Mouse (Mus musculus) midbrain, embryonic 16.5 days (tissue): ENCODE results near the gene Abhd12b. TPM values are rescaled to one million over a fixed set of nuclear protein-coding genes. Genes with fewer than 3 reads are reported as not detected.

Experiments
- ATAC-seq: fragments of 200-750 bp; cut with Nextera tagmentation; 2 replicates; pipeline ENCODE4 v1.8.0; 2017; ENCODE audit warnings: moderate TSS enrichment
- H3K27ac ChIP-seq: fragments of 300-500 bp; sonication (generic); 2 replicates; pipeline ENCODE4 v1.5.1; 2014; ENCODE audit warnings: mild to moderate bottlenecking, low read length, mixed read lengths
- H3K27me3 ChIP-seq: fragments of 300-500 bp; sonication (generic); 2 replicates; pipeline ENCODE4 v1.6.1; 2014; ENCODE audit warnings: low read depth, low read length, mixed read lengths; ENCODE audit not compliant: control insufficient read depth, insufficient read depth
- H3K36me3 ChIP-seq: fragments of 300-500 bp; sonication (generic); 2 replicates; pipeline ENCODE4 v1.6.1; 2014; ENCODE audit warnings: mild to moderate bottlenecking, low read length, moderate library complexity, mixed read lengths; ENCODE audit not compliant: control insufficient read depth, insufficient read depth
- H3K4me1 ChIP-seq: fragments of 300-500 bp; sonication (generic); 2 replicates; pipeline ENCODE4 v1.6.1; 2014; ENCODE audit warnings: mild to moderate bottlenecking, low read length, mixed read lengths; ENCODE audit not compliant: control insufficient read depth, insufficient read depth
- H3K4me2 ChIP-seq: fragments of 300-500 bp; sonication (generic); 2 replicates; pipeline ENCODE4 v1.6.1; 2014; ENCODE audit warnings: mild to moderate bottlenecking, low read length, mixed read lengths
- H3K4me3 ChIP-seq: fragments of 300-500 bp; sonication (generic); 2 replicates; pipeline ENCODE4 v1.5.1; 2014; ENCODE audit warnings: low read depth, mild to moderate bottlenecking, low read length, moderate library complexity, mixed read lengths
- H3K9ac ChIP-seq: fragments of 300-500 bp; sonication (generic); 2 replicates; pipeline ENCODE4 v1.6.1; 2014; ENCODE audit warnings: low read depth, low read length, mixed read lengths
- H3K9me3 ChIP-seq: fragments of 300-500 bp; sonication (generic); replicated peaks from 2 replicates; pipeline ENCODE4 v1.6.1; 2014; ENCODE audit warnings: mild to moderate bottlenecking, low read length, mixed read lengths; ENCODE audit not compliant: control insufficient read depth, poor library complexity, severe bottlenecking
- WGBS: fragments of 180-500 bp; shearing (Covaris S2); extraction: QIAGEN DNeasy Blood & Tissue Kit; methylation state at CpG from one replicate; pipeline ENCODE4 v1.1.7; 2014; 5-methylcytosine and 5-hydroxymethylcytosine counted together
- polyA plus RNA-seq: library from polyadenylated mRNA; unstranded; fragments of >200 nt; fragmentation: Nextera tagmentation; extraction: Ambion mirVana; gene quantifications from 2 replicates; pipeline ENCODE4 v1.2.1, GENCODE M21; 2015

Abhd12b gene
- polyA plus RNA-seq, 1 experiment from 2014 or later, result 0.16 TPM

- Histone ChIP-seq H3K27ac (peak overlapping the region; percentile 92), H3K27me3 (no peaks in the 10 kb centered on the region), H3K4me1 (peaks cover 27% of the 10 kb centered on the region), H3K9ac (peak overlapping the region; percentile 98), H3K4me2 (peak overlapping the region; percentile 86), H3K9me3 (no peaks in the 10 kb centered on the region), H3K36me3 (no peaks in the 10 kb centered on the region), H3K4me3 (peak overlapping the region; percentile 87)
- peak; percentile 87 for ATAC-seq
- WGBS, result under 1% methylated on average over 75 of the region's 101 CpGs
Observed at GRCm38 (mm10) chr12:70111367-70112089, 42.4 kb upstream of the Abhd12b start.

GRCm38 (mm10) chr12:70112090-70112383 lies 41.9 kb upstream of the Abhd12b start:
- Histone ChIP-seq H3K9me3 (no peaks in the 10 kb centered on the region), H3K36me3 (no peaks in the 10 kb centered on the region), H3K4me2 (peak overlapping the region; percentile 86), H3K27ac (peak overlapping the region; percentile 92), H3K27me3 (no peaks in the 10 kb centered on the region), H3K4me1 (peaks cover 27% of the 10 kb centered on the region), H3K4me3 (peak overlapping the region; percentile 87), H3K9ac (peak overlapping the region; percentile 98)
- peak; percentile 62 for ATAC-seq
- 4% methylated on average over 16 of the region's 16 CpGs for WGBS

- H3K36me3 ChIP-seq, result no peaks in the 10 kb centered on the region
- WGBS, result 55% methylated on average over 11 of the region's 11 CpGs
- no peak for ATAC-seq
- H3K4me1 ChIP-seq, result peaks cover 17% of the 10 kb centered on the region
- H3K27ac ChIP-seq, result no peak within 1 kb of the TSS
- H3K4me2 ChIP-seq, result peak within 1 kb of the TSS; percentile 86; the same call in 1 of the 2 replicates
- H3K4me3 ChIP-seq, result no peak within 1 kb of the TSS
- H3K9me3 ChIP-seq, result no peaks in the 10 kb centered on the region
- H3K27me3 ChIP-seq, result no peaks in the 10 kb centered on the region
- H3K9ac ChIP-seq, result no peak within 1 kb of the TSS
Observed at GRCm38 (mm10) chr12:70113351-70113750, 40.6 kb upstream of the Abhd12b start, which contains the start of gene Nin. Gene Nin, minus strand, starts transcription at chr12:70113717.

GRCm38 (mm10) chr12:70117146-70117545 lies 36.8 kb upstream of the Abhd12b start:
- H3K4me1 ChIP-seq, result no peaks in the 10 kb centered on the region
- H3K9me3 ChIP-seq, result no peaks in the 10 kb centered on the region
- H3K9ac ChIP-seq, result no peak overlapping the region
- 87% methylated on average over 10 of the region's 10 CpGs for WGBS
- no peaks in the 10 kb centered on the region for H3K36me3 ChIP-seq
- H3K27ac ChIP-seq, result no peak overlapping the region
- no peaks in the 10 kb centered on the region for H3K27me3 ChIP-seq
- H3K4me3 ChIP-seq, result no peak overlapping the region
- no peak overlapping the region for H3K4me2 ChIP-seq
- ATAC-seq, result no peak

GRCm38 (mm10) chr12:70118721-70119345 lies 35.1 kb upstream of the Abhd12b start:
- no peak overlapping the region for H3K27ac ChIP-seq
- no peaks in the 10 kb centered on the region for H3K27me3 ChIP-seq
- H3K4me3 ChIP-seq, result no peak overlapping the region
- no peak overlapping the region for H3K4me2 ChIP-seq
- no peak overlapping the region for H3K9ac ChIP-seq
- no peak for ATAC-seq
- H3K9me3 ChIP-seq, result no peaks in the 10 kb centered on the region
- no peaks in the 10 kb centered on the region for H3K4me1 ChIP-seq
- 84% methylated on average over 10 of the region's 10 CpGs for WGBS
- H3K36me3 ChIP-seq, result no peaks in the 10 kb centered on the region

- H3K4me1 ChIP-seq, result no peaks in the 10 kb centered on the region
- no peak overlapping the region for H3K27ac ChIP-seq
- ATAC-seq, result no peak
- no peaks in the 10 kb centered on the region for H3K27me3 ChIP-seq
- no peak overlapping the region for H3K9ac ChIP-seq
- no peak overlapping the region for H3K4me2 ChIP-seq
- H3K4me3 ChIP-seq, result no peak overlapping the region
- 81% methylated on average over 2 of the region's 2 CpGs for WGBS
- no peaks in the 10 kb centered on the region for H3K9me3 ChIP-seq
- no peaks in the 10 kb centered on the region for H3K36me3 ChIP-seq
Observed at GRCm38 (mm10) chr12:70119552-70119951, 34.4 kb upstream of the Abhd12b start.

- Histone ChIP-seq H3K27me3 (no peaks in the 10 kb centered on the region), H3K4me3 (no peak overlapping the region), H3K4me2 (no peak overlapping the region), H3K36me3 (no peaks in the 10 kb centered on the region), H3K9me3 (no peaks in the 10 kb centered on the region), H3K9ac (no peak overlapping the region), H3K4me1 (peaks cover 7% of the 10 kb centered on the region; the same call in 1 of the 2 replicates), H3K27ac (no peak overlapping the region)
- 94% methylated on average over 4 of the region's 4 CpGs for WGBS
- no peak for ATAC-seq
Observed at GRCm38 (mm10) chr12:70126626-70127025, 27.3 kb upstream of the Abhd12b start.

- ATAC-seq, result no peak
Observed at GRCm38 (mm10) chr12:70129105-70129504, 24.8 kb upstream of the Abhd12b start.

GRCm38 (mm10) chr12:70131042-70131675 lies 22.8 kb upstream of the Abhd12b start:
- peak overlapping the region; percentile 26 for H3K4me3 ChIP-seq
- peak overlapping the region; percentile 78 for H3K27ac ChIP-seq
- H3K9ac ChIP-seq, result peak overlapping the region; percentile 52
- peaks cover 7% of the 10 kb centered on the region; the same call in 1 of the 2 replicates for H3K4me1 ChIP-seq
- no peaks in the 10 kb centered on the region for H3K36me3 ChIP-seq
- H3K9me3 ChIP-seq, result no peaks in the 10 kb centered on the region
- 29% methylated on average over 20 of the region's 20 CpGs for WGBS
- H3K27me3 ChIP-seq, result no peaks in the 10 kb centered on the region
- peak overlapping the region; percentile 56 for H3K4me2 ChIP-seq
- ATAC-seq, result no peak

More at GRCm38 (mm10) chr12:70129105-70129504, 24.8 kb upstream of the Abhd12b start:
- H3K4me3 ChIP-seq, result no peak overlapping the region
- H3K36me3 ChIP-seq, result no peaks in the 10 kb centered on the region
- H3K9ac ChIP-seq, result no peak overlapping the region
- no peak overlapping the region for H3K4me2 ChIP-seq
- no peaks in the 10 kb centered on the region for H3K27me3 ChIP-seq
- H3K9me3 ChIP-seq, result no peaks in the 10 kb centered on the region
- 63% methylated on average over 5 of the region's 5 CpGs for WGBS
- H3K27ac ChIP-seq, result no peak overlapping the region
- H3K4me1 ChIP-seq, result peaks cover 7% of the 10 kb centered on the region; the same call in 1 of the 2 replicates
